In genomic region chr16:33584455-33585082, GRCm38 (mm10) we compare ENCODE assay signal across 8 mouse cellular contexts.
DNase-seq lines count a peak whose midpoint lies in the region; ATAC-seq lines count a peak whose summit lies in the region.

No protein-coding gene starts in this region.

- WGBS in heart, embryonic 10.5 days = 16% methylated on average over 13 of the region's 13 CpGs
- 18% methylated on average over 13 of the region's 13 CpGs for WGBS in kidney, embryonic 14.5 days
- WGBS in stomach, embryonic 15.5 days = 13% methylated on average over 13 of the region's 13 CpGs

- peaks cover 62% of the 10 kb centered on the region for H3K4me1 ChIP-seq in heart, embryonic 10.5 days
- peaks cover 60% of the 10 kb centered on the region for H3K4me1 ChIP-seq in kidney, embryonic 14.5 days (ENCODE audit: control insufficient read depth, insufficient read depth, low read length)
- H3K4me1 ChIP-seq in stomach, embryonic 15.5 days = peaks cover 53% of the 10 kb centered on the region

- H3K9ac ChIP-seq in kidney, embryonic 14.5 days (ENCODE audit: low read depth, low read length) = peak overlapping the region; percentile 40; the same call in 1 of the 2 replicates
- no peak overlapping the region for H3K9ac ChIP-seq in stomach, embryonic 15.5 days

- peak overlapping the region; percentile 28 for H3K4me2 ChIP-seq in kidney, embryonic 14.5 days (replicated peaks; ENCODE audit: low read depth, low read length)
- H3K4me2 ChIP-seq in stomach, embryonic 15.5 days = peak overlapping the region; percentile 42

- peak overlapping the region; percentile 44 for H3K4me3 ChIP-seq in heart, embryonic 10.5 days
- peak overlapping the region; percentile 2; the same call in 1 of the 2 replicates for H3K4me3 ChIP-seq in kidney, embryonic 14.5 days (ENCODE audit: low read length)
- 0 out of 2 replicates have a peak overlapping the region, but pooled peaks have one; percentile 13 for H3K4me3 ChIP-seq in stomach, embryonic 15.5 days (replicated peaks)

- no peaks in the 10 kb centered on the region for H3K27me3 ChIP-seq in heart, embryonic 10.5 days (ENCODE audit: insufficient read depth, poor library complexity, severe bottlenecking)
- no peaks in the 10 kb centered on the region for H3K27me3 ChIP-seq in kidney, embryonic 14.5 days (ENCODE audit: control insufficient read depth, insufficient read depth, low read length)
- H3K27me3 ChIP-seq in stomach, embryonic 15.5 days (replicated peaks) = no peaks in the 10 kb centered on the region

- DNase-seq in CD4-positive, CD25-positive, alpha-beta regulatory T cell, adult 2 months (ENCODE audit: low read depth, low spot score) = peak; percentile 75
- DNase-seq in heart, embryonic 10.5 days (ENCODE audit: low spot score) = no peak
- DNase-seq in lung, postnatal 25 days (ENCODE audit: low spot score) = peak; percentile 61
- DNase-seq in frontal cortex, postnatal 10 days (ENCODE audit: low spot score in 2 of 2) = no peak
- no peak for DNase-seq in frontal cortex, postnatal 36 days (ENCODE audit: low spot score in 2 of 2)

- H3K36me3 ChIP-seq in heart, embryonic 10.5 days = no peaks in the 10 kb centered on the region
- H3K36me3 ChIP-seq in kidney, embryonic 14.5 days (ENCODE audit: control insufficient read depth, insufficient read depth, low read length) = no peaks in the 10 kb centered on the region
- no peaks in the 10 kb centered on the region for H3K36me3 ChIP-seq in stomach, embryonic 15.5 days

- peak; percentile 86 for ATAC-seq in activated CD4-positive, CD25-positive, alpha-beta regulatory T cell, adult 4 months
- ATAC-seq in kidney, embryonic 14.5 days (ENCODE audit: low FRiP score, low TSS enrichment) = peak; percentile 50
- peak; percentile 44 for ATAC-seq in stomach, embryonic 15.5 days (ENCODE audit: insufficient read depth, low FRiP score, low read depth)

- no peaks in the 10 kb centered on the region for H3K9me3 ChIP-seq in heart, embryonic 10.5 days
- H3K9me3 ChIP-seq in kidney, embryonic 14.5 days (ENCODE audit: control insufficient read depth, low read length) = no peaks in the 10 kb centered on the region
- H3K9me3 ChIP-seq in stomach, embryonic 15.5 days = no peaks in the 10 kb centered on the region

- H3K27ac ChIP-seq in heart, embryonic 10.5 days = peak overlapping the region; percentile 88
- H3K27ac ChIP-seq in kidney, embryonic 14.5 days (ENCODE audit: low read depth, low read length) = peak overlapping the region; percentile 95
- H3K27ac ChIP-seq in stomach, embryonic 15.5 days = peak overlapping the region; percentile 92

Comparison
In these comparisons a context has a peak if more than half of its experiments do, and no peak if none do; other contexts are left out.
1. DNase-seq: peak in CD4-positive, CD25-positive, alpha-beta regulatory T cell, adult 2 months (single experiment) and lung, postnatal 25 days (single experiment); none in heart, embryonic 10.5 days (single experiment), frontal cortex, postnatal 10 days (0 of 2) and frontal cortex, postnatal 36 days (0 of 2).
2. Peak in every context shown above with its lines, with median percentiles within 50 percentile points of each other: ATAC-seq, H3K27ac ChIP-seq and H3K4me3 ChIP-seq.